Mouse (Mus musculus): ENCODE data around the gene Fzd1.

Gene Fzd1

GRCm38 (mm10) chr5:4753161-4753560 lies 4.7 kb downstream of the Fzd1 start:
- DNase-seq (ENCODE audit: low spot score in 2 of 2), result no peak

GRCm38 (mm10) chr5:4742722-4743121 lies 15.1 kb downstream of the Fzd1 start:
- DNase-seq (ENCODE audit: low spot score in 2 of 2), result no peak

DNA sequence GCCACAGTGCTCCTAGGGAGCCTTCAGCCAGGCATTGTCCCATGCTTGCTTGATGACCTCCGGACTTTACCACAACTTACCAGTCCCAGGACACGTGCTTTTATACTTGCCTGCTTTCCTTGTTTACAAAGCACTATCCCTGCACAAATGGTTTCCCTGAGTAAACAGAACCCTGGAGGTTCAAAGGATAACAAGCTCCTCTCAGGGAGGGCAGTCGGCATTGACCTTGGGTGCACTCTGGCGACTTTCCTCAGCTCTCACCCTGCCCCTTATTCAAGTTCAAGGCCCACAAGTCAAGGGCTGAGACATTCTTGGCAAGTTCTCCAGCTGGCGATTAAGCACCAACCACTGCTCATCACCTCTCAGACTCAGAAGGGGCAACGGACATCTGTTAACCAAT lies 20.8 kb downstream of the Fzd1 start:
- no peak for DNase-seq (ENCODE audit: low spot score in 2 of 2)

GRCm38 (mm10) chr5:4735461-4735860 lies 22.4 kb downstream of the Fzd1 start:
- DNase-seq (ENCODE audit: low spot score in 2 of 2), result no peak

DNA sequence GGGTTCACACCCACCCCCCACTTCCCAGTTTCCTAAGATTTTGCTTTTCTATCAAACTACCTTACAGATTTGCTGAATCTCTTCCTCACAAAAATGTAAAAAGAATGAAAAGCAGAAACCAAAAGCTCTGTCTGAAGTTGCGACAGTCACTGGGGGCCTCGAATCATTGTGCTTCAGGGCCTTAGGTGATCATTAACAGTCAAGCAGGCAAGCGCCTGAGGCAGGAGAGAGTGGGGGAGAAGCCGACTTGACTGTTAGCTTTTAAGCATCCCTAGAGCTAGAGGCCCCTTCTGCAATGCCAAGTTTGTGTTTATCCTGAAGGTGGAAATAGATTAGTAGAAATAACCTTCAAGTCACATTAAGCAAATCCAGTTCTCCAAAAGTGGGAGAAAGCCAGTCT lies 24.6 kb downstream of the Fzd1 start:
- no peak for DNase-seq (ENCODE audit: low spot score in 2 of 2)

DNA sequence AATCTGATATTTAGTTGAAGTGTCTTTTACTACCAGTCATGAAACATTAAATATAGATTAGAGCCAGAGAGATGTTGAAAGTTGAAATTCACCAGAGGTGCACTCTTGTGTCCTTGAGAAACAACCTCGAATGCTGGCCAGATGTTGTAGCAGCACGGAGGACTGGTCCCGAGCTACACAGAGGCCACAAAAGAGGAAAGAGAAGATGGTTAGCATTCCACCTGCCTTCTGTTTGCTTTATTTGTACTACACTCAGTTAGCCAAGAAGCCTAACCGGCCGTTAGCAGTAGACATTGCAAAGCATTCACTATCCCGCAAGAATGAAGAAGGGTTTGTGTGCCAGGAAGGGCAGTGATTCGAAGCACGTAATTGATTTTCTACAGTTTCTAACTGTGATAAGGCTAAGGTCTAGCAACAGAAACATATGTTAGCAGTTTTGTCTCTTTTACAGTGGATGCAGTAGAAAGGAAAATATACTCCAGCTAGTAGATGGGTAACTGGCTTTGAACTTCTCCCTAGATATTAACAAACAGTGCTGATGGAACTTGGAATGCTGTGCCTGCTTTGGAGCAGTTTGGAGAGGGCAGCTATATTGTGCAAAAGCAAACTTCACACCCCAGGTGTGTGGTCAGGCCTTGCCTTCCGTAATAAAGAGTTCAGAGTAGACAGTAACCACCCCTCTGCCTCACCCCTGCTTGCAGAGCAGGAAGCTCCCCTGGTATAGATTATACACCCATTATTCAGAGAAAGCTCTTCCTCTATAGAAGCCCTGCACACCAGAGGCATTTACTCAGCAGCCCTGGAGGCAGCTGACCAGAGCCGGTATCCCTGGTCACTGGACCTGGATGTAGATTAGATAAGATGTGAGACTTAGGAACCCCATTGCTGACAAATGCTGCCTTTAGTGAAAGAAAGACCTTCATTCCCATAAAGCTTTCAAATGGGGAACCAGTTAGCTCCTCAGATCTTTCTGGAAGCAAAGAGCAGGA lies 25.3 kb downstream of the Fzd1 start:
- DNase-seq (ENCODE audit: low spot score in 2 of 2), result no peak

DNA sequence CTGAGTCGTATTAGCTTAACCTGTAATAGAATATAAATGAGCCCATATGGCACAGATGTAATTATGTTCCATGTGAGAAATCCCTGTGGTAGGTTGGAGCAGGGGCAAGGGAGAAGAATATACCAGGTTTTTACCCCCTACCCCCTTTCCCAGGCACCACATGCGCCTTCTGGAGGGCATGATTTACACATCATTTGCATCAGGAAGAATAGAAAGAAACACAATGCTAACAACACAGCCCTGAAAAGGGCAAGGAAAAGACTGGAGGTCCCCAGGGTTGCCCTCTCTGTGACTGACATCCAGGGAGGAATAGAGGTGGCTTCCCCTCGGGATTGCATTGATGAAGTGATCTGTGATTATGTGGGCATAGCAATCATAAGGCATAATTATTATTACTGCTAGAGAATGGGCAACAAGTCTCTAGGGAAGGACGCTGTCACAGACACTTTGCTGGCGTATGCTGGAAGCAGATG lies 26.1 kb downstream of the Fzd1 start:
- no peak for DNase-seq (ENCODE audit: low spot score in 2 of 2)

GRCm38 (mm10) chr5:4731064-4731463 lies 26.8 kb downstream of the Fzd1 start:
- no peak for DNase-seq (ENCODE audit: low spot score in 2 of 2)

All from urinary bladder, postnatal 36 days (tissue).